In genomic region chr10:69225951-69226350, GRCm38 (mm10) we compare ENCODE assay signal across 18 mouse cellular contexts. TPM values are rescaled to one million over a fixed set of nuclear protein-coding genes. Genes with fewer than 3 reads are reported as not detected.
"Had no signal": no experiment of that assay in that cellular context is flagged by ENCODE, and none has a peak within 500 bp of the region (broad histone marks: within the 10 kb centered on the region; RNA-seq: fewer than 3 reads in every experiment).

No protein-coding gene starts in this region.

- H3K9me3 ChIP-seq: kidney, embryonic 15.5 days; limb, embryonic 10.5 days; liver, embryonic 15.5 days; midbrain, embryonic 15.5 days; neural tube, embryonic 12.5 days had no signal

- ATAC-seq: midbrain, embryonic 15.5 days had no signal

- H3K27ac ChIP-seq: kidney, embryonic 15.5 days; left cerebral cortex, adult 2 months; limb, embryonic 10.5 days; liver, embryonic 15.5 days; macrophage; midbrain, embryonic 15.5 days; neural tube, embryonic 12.5 days had no signal

- H3K4me2 ChIP-seq: kidney, embryonic 15.5 days; liver, embryonic 11.5 days; liver, embryonic 15.5 days; midbrain, embryonic 11.5 days; midbrain, embryonic 15.5 days; neural tube, embryonic 12.5 days had no signal

- H3K9ac ChIP-seq: kidney, embryonic 15.5 days; liver, embryonic 15.5 days; midbrain, embryonic 15.5 days; neural tube, embryonic 12.5 days had no signal

- H3K4me3 ChIP-seq: kidney, embryonic 15.5 days; left cerebral cortex, adult 2 months; limb, embryonic 10.5 days; liver, embryonic 15.5 days; megakaryocyte, embryonic 14.5 days; midbrain, embryonic 15.5 days; neural tube, embryonic 12.5 days had no signal

- H3K4me1 ChIP-seq: limb, embryonic 10.5 days; liver, embryonic 15.5 days; midbrain, embryonic 15.5 days; neural tube, embryonic 12.5 days had no signal

- DNase-seq: kidney, adult 18-20 months; kidney, postnatal 25 days; right cerebral cortex, postnatal 4 days; spleen, adult 18-20 months; thymus, adult 18-20 months; thymus, postnatal 14 days had no signal

- H3K36me3 ChIP-seq: midbrain, embryonic 15.5 days; neural tube, embryonic 12.5 days had no signal

- H3K27me3 ChIP-seq: kidney, embryonic 15.5 days; liver, embryonic 15.5 days; megakaryocyte, embryonic 14.5 days; midbrain, embryonic 15.5 days; neural tube, embryonic 12.5 days had no signal

RNA-seq across cellular contexts. Expression of gene A930033H14Rik, which starts 13.1 kb away (rescaled TPM):
- total RNA-seq: monocyte, adult 5-6 weeks; neutrophil, adult 5-6 weeks had no signal
